Mouse (Mus musculus) adrenal gland, postnatal 25 days (tissue): ENCODE data around the gene Atp13a5. TPM values are rescaled to one million over a fixed set of nuclear protein-coding genes. Genes with fewer than 3 reads are reported as not detected.

Source experiments
- DNase-seq: peaks from one replicate; pipeline ENCODE4 v3.0.0; 2021; ENCODE audit warnings: mixed read lengths
- long read RNA-seq: library from polyadenylated mRNA; stranded (forward); transcript quantifications from one replicate; pipeline ENCODE4 v2.0.0, GENCODE M21; 2021
- total RNA-seq: library from RNA; stranded (reverse); gene quantifications from 2 replicates; pipeline ENCODE4 v1.2.3, GENCODE M21; 2021

Atp13a5 gene
- total RNA-seq = not detected in 2 replicates
- long read RNA-seq = 0 reads

- no peak for DNase-seq
Measured at GRCm38 (mm10) chr16:29378458-29378857, at the start of gene Atp13a5. Atp13a5 (minus strand) TSS chr16:29378732.

- DNase-seq = no peak
Measured at GRCm38 (mm10) chr16:29414822-29415221, 36.3 kb upstream of the Atp13a5 start.

GRCm38 (mm10) chr16:29407319-29407718 lies 28.8 kb upstream of the Atp13a5 start:
- no peak for DNase-seq

GRCm38 (mm10) chr16:29399079-29399478 lies 20.5 kb upstream of the Atp13a5 start:
- DNase-seq = no peak

GRCm38 (mm10) chr16:29384781-29385180 lies 6.2 kb upstream of the Atp13a5 start:
- DNase-seq = no peak

- DNase-seq = no peak
Measured at GRCm38 (mm10) chr16:29374636-29375035, 3.9 kb downstream of the Atp13a5 start.

- DNase-seq = no peak
Measured at GRCm38 (mm10) chr16:29331351-29332044, 47.0 kb downstream of the Atp13a5 start.

- DNase-seq = no peak
Measured at GRCm38 (mm10) chr16:29330948-29331347, 47.6 kb downstream of the Atp13a5 start.

GRCm38 (mm10) chr16:29329213-29329612 lies 49.3 kb downstream of the Atp13a5 start:
- no peak for DNase-seq

GRCm38 (mm10) chr16:29327910-29328309 lies 50.6 kb downstream of the Atp13a5 start:
- DNase-seq = no peak

- DNase-seq = no peak
Measured at GRCm38 (mm10) chr16:29325233-29325919, 53.2 kb downstream of the Atp13a5 start.

- no peak for DNase-seq
Measured at GRCm38 (mm10) chr16:29320717-29321116, 57.8 kb downstream of the Atp13a5 start.

GRCm38 (mm10) chr16:29315391-29315790 lies 63.1 kb downstream of the Atp13a5 start:
- DNase-seq = no peak

GRCm38 (mm10) chr16:29314991-29315390 lies 63.5 kb downstream of the Atp13a5 start:
- no peak for DNase-seq

- no peak for DNase-seq
Measured at GRCm38 (mm10) chr16:29297555-29298021, 80.9 kb downstream of the Atp13a5 start.

GRCm38 (mm10) chr16:29280691-29281090 lies 97.8 kb downstream of the Atp13a5 start:
- DNase-seq = no peak

GRCm38 (mm10) chr16:29254325-29254724 lies 124.2 kb downstream of the Atp13a5 start:
- no peak for DNase-seq

GRCm38 (mm10) chr16:29235951-29236350 lies 142.6 kb downstream of the Atp13a5 start:
- DNase-seq = no peak

- DNase-seq = no peak
Measured at GRCm38 (mm10) chr16:29216395-29217295, 161.9 kb downstream of the Atp13a5 start.

- peak; percentile 71 for DNase-seq
Measured at GRCm38 (mm10) chr16:29209605-29210411, 168.7 kb downstream of the Atp13a5 start, which contains the start of gene Hrasls. Hrasls (plus strand) TSS chr16:29209695.

GRCm38 (mm10) chr16:29208841-29209240 lies 169.7 kb downstream of the Atp13a5 start:
- no peak for DNase-seq

GRCm38 (mm10) chr16:29205581-29205980 lies 173.0 kb downstream of the Atp13a5 start:
- DNase-seq = no peak
